ENCODE assay signal across 8 mouse cellular contexts in the genomic region with DNA sequence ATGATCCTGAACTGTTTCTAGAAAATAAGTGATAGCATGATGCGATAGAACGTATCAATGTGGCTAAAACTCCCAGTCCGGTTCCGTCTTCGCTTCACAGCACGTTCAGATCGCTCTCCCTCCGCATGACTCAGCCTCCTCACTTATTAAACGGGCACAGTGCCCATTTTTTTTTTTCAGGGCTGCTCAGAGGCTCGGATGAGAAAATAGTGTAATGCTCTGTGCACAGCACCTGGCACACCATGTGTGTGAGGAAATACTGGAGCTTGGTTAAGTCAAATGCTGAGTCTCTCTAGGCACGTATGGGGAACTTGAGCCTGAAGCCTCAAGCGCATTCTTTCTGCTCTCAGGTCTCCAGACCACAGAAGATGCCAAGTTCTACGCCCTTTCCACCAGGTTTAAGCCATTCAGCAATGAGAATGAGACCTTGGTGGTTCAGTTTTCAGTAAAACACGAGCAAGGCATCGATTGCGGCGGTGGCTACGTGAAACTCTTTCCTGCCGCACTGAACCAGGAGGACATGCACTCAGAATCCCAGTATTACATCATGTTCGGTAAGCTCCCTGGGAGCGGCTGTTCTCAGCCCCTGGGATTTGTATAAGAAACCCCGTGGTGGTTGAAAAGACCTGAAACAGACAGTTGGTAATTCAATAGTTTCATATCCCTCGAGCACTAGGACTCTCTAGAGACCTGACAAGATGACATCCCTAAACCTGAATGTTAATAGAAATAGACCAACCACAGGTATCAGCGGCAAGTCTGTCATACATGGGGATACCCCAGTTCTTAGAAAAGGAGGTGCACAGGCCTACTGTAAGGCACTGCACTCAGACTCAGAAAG. TPM values are rescaled to one million over a fixed set of nuclear protein-coding genes. Genes with fewer than 3 reads are reported as not detected.
DNase-seq lines count a peak whose midpoint lies in the region; ATAC-seq and TF ChIP-seq lines count a peak whose summit lies in the region.

No protein-coding gene starts in this region.

- no peaks in the 10 kb centered on the region for H3K36me3 ChIP-seq in myocyte (ENCODE audit: control insufficient read depth, insufficient read depth)
- no peaks in the 10 kb centered on the region for H3K36me3 ChIP-seq in hindbrain, embryonic 14.5 days (replicated peaks; ENCODE audit: control insufficient read depth, insufficient read depth)
- H3K36me3 ChIP-seq in intestine, embryonic 15.5 days = no peaks in the 10 kb centered on the region

- H3K4me3 ChIP-seq in lung, adult 2 months (replicated peaks; ENCODE audit: extremely low read depth, low read depth, low read length) = no peak overlapping the region
- no peak overlapping the region for H3K4me3 ChIP-seq in myocyte
- H3K4me3 ChIP-seq in hindbrain, embryonic 14.5 days (replicated peaks; ENCODE audit: low read length) = no peak overlapping the region
- no peak overlapping the region for H3K4me3 ChIP-seq in intestine, embryonic 15.5 days (replicated peaks)

- no peaks in the 10 kb centered on the region for H3K79me2 ChIP-seq in myocyte (ENCODE audit: control insufficient read depth, insufficient read depth)

- no peak for ATAC-seq in hindbrain, embryonic 14.5 days (ENCODE audit: low FRiP score)
- ATAC-seq in intestine, embryonic 15.5 days = no peak

- peak; percentile 29 for DNase-seq in lung, postnatal 10 days
- DNase-seq in lung, adult 2 months = no peak
- DNase-seq in brain, embryonic 14.5 days (ENCODE audit: low read depth) = peak; percentile 65
- DNase-seq in kidney, adult 8-10 months = peak; percentile 61 to 68
- no peak for DNase-seq in spleen, postnatal 36 days (ENCODE audit: low spot score in 2 of 2)
- DNase-seq in hindbrain, embryonic 14.5 days (ENCODE audit: low spot score) = no peak

- TF ChIP-seq CTCF in lung, adult 2 months (IDR thresholded peaks at IDR 0.05; ENCODE audit: insufficient read depth, low read length) = no peak
- TF ChIP-seq CTCF in brain, embryonic 14.5 days (IDR thresholded peaks at IDR 0.05; ENCODE audit: borderline replicate concordance, extremely low read depth, insufficient read depth, insufficient read length) = no peak

- H3K9ac ChIP-seq in hindbrain, embryonic 14.5 days = no peak overlapping the region
- H3K9ac ChIP-seq in intestine, embryonic 15.5 days = no peak overlapping the region

- no peak for TF ChIP-seq POLR2A in lung, adult 2 months (IDR thresholded peaks at IDR 0.05; ENCODE audit: borderline replicate concordance, extremely low read depth, low read depth, low read length)
- TF ChIP-seq POLR2A in brain, embryonic 14.5 days (IDR thresholded peaks at IDR 0.05; ENCODE audit: borderline replicate concordance, extremely low read depth, insufficient read depth, insufficient read length, poor library complexity, severe bottlenecking) = no peak
- no peak for TF ChIP-seq POLR2A in myocyte (IDR thresholded peaks at IDR 0.05; ENCODE audit: insufficient read length, low read depth)

- no peaks in the 10 kb centered on the region for H3K4me1 ChIP-seq in lung, adult 2 months (ENCODE audit: control insufficient read depth, insufficient read depth, low read length)
- peaks cover 13% of the 10 kb centered on the region for H3K4me1 ChIP-seq in hindbrain, embryonic 14.5 days (replicated peaks; ENCODE audit: control insufficient read depth, insufficient read depth, low read length)
- no peaks in the 10 kb centered on the region for H3K4me1 ChIP-seq in intestine, embryonic 15.5 days (replicated peaks)

- no peaks in the 10 kb centered on the region for H3K27me3 ChIP-seq in myocyte (ENCODE audit: control insufficient read depth, insufficient read depth, insufficient read length)
- H3K27me3 ChIP-seq in hindbrain, embryonic 14.5 days (ENCODE audit: control insufficient read depth, insufficient read depth, low read length) = no peaks in the 10 kb centered on the region
- no peaks in the 10 kb centered on the region for H3K27me3 ChIP-seq in intestine, embryonic 15.5 days (replicated peaks)

- H3K9me3 ChIP-seq in hindbrain, embryonic 14.5 days (ENCODE audit: control insufficient read depth, low read length) = no peaks in the 10 kb centered on the region
- no peaks in the 10 kb centered on the region for H3K9me3 ChIP-seq in intestine, embryonic 15.5 days

- H3K4me2 ChIP-seq in myocyte (ENCODE audit: low read depth) = peak overlapping the region; percentile 32
- H3K4me2 ChIP-seq in hindbrain, embryonic 14.5 days (replicated peaks) = no peak overlapping the region
- H3K4me2 ChIP-seq in intestine, embryonic 15.5 days (replicated peaks) = no peak overlapping the region

- H3ac ChIP-seq in myocyte (ENCODE audit: control insufficient read depth, insufficient read length) = no peak overlapping the region

- 78% methylated on average over 24 of the region's 24 CpGs for WGBS in lung, adult 2 months
- 71% methylated on average over 24 of the region's 24 CpGs for WGBS in hindbrain, embryonic 14.5 days
- 84% methylated on average over 24 of the region's 24 CpGs for WGBS in intestine, embryonic 15.5 days

- no peak overlapping the region for H3K27ac ChIP-seq in hindbrain, embryonic 14.5 days
- no peak overlapping the region for H3K27ac ChIP-seq in intestine, embryonic 15.5 days

TF ChIP-seq in myocyte, 11 proteins besides CTCF, POLR2A, EP300 and RAD21:
- TF ChIP-seq TCF3 (IDR thresholded peaks at IDR 0.05; ENCODE audit: insufficient read length, low read depth) = no peak
- peak in 2 of 3 experiments; percentile 14 to 19 for TF ChIP-seq MYOD1 (IDR thresholded peaks at IDR 0.05; ENCODE audit: control insufficient read depth in 1 of 3, insufficient read length in 2 of 3, low read depth in 2 of 3)
- no peak for TF ChIP-seq TCF12 (IDR thresholded peaks at IDR 0.05; ENCODE audit: insufficient read depth, poor library complexity, severe bottlenecking)
- TF ChIP-seq CEBPB (IDR thresholded peaks at IDR 0.05; ENCODE audit: insufficient read depth, poor library complexity, severe bottlenecking) = no peak

RNA-seq across cellular contexts. Expression of a gene that starts 4.4 kb away (rescaled TPM):
- 0.18 TPM in 1 of 2 replicates, not detected in the other for polyA plus RNA-seq in lung, adult 2 months (2012; rRNA removed)
- 0.40 and 0.89 TPM in 2 replicates for polyA plus RNA-seq in brain, embryonic 14.5 days (2012; rRNA removed)
- polyA plus RNA-seq in myocyte (2012; fragmentation: generic; extraction: Trizol) = 0.34 TPM
- 2.0 and 2.1 TPM in 2 replicates for polyA plus RNA-seq in hindbrain, embryonic 14.5 days (2014; fragmentation: Nextera tagmentation; extraction: Ambion mirVana)
- polyA plus RNA-seq in intestine, embryonic 15.5 days (2015; fragmentation: Nextera tagmentation; extraction: Ambion mirVana) = 0.13 and 0.15 TPM in 2 replicates

RNA-seq across cellular contexts. Expression of a gene that starts 36.6 kb away (rescaled TPM):
- polyA plus RNA-seq in lung, adult 2 months (2012; rRNA removed) = 117 and 167 TPM in 2 replicates
- 79.1 and 85.6 TPM in 2 replicates for polyA plus RNA-seq in brain, embryonic 14.5 days (2012; rRNA removed)
- 63.0 TPM for polyA plus RNA-seq in myocyte (2012; fragmentation: generic; extraction: Trizol)
- polyA plus RNA-seq in hindbrain, embryonic 14.5 days (2014; fragmentation: Nextera tagmentation; extraction: Ambion mirVana) = 79.8 and 89.2 TPM in 2 replicates
- 48.7 and 56.1 TPM in 2 replicates for polyA plus RNA-seq in intestine, embryonic 15.5 days (2015; fragmentation: Nextera tagmentation; extraction: Ambion mirVana)

RNA-seq across cellular contexts. Expression of a gene that starts 41.4 kb away (rescaled TPM):
- 11.0 and 18.9 TPM in 2 replicates for polyA plus RNA-seq in lung, adult 2 months (2012; rRNA removed)
- polyA plus RNA-seq in brain, embryonic 14.5 days (2012; rRNA removed) = 42.1 and 70.3 TPM in 2 replicates
- 23.7 TPM for polyA plus RNA-seq in myocyte (2012; fragmentation: generic; extraction: Trizol)
- 77.9 and 89.6 TPM in 2 replicates for polyA plus RNA-seq in hindbrain, embryonic 14.5 days (2014; fragmentation: Nextera tagmentation; extraction: Ambion mirVana)
- 30.4 and 35.1 TPM in 2 replicates for polyA plus RNA-seq in intestine, embryonic 15.5 days (2015; fragmentation: Nextera tagmentation; extraction: Ambion mirVana)

Comparison
In these comparisons a context has a peak if more than half of its experiments do, and no peak if none do; other contexts are left out.
1. DNase-seq: peak in lung, postnatal 10 days (single experiment), brain, embryonic 14.5 days (single experiment) and kidney, adult 8-10 months (2 of 2); none in lung, adult 2 months (single experiment), spleen, postnatal 36 days (0 of 2) and hindbrain, embryonic 14.5 days (single experiment).